Mouse (Mus musculus) hindbrain, embryonic 15.5 days (tissue): ENCODE measurements around the gene Pex5l. TPM values are rescaled to one million over a fixed set of nuclear protein-coding genes. Genes with fewer than 3 reads are reported as not detected.

Source experiments
- ATAC-seq: fragments of 200-750 bp; cut with Nextera tagmentation; 2 replicates; pipeline ENCODE4 v1.8.0; 2017; ENCODE audit warnings: low read depth, moderate number of reproducible peaks, moderate TSS enrichment; ENCODE audit not compliant: low FRiP score
- H3K27ac ChIP-seq: fragments of 300-500 bp; sonication (generic); replicated peaks from 2 replicates; pipeline ENCODE4 v1.5.1; 2015; ENCODE audit warnings: mild to moderate bottlenecking, inconsistent platforms
- H3K27me3 ChIP-seq: fragments of 300-500 bp; sonication (generic); 2 replicates; pipeline ENCODE4 v1.6.1; 2015; ENCODE audit warnings: control low read depth, inconsistent platforms
- H3K36me3 ChIP-seq: fragments of 300-500 bp; sonication (generic); 2 replicates; pipeline ENCODE4 v1.6.1; 2015; ENCODE audit warnings: control low read depth, inconsistent platforms
- H3K4me1 ChIP-seq: fragments of 300-500 bp; sonication (generic); replicated peaks from 2 replicates; pipeline ENCODE4 v1.6.1; 2015; ENCODE audit warnings: control low read depth, inconsistent platforms
- H3K4me2 ChIP-seq: fragments of 300-500 bp; sonication (generic); 2 replicates; pipeline ENCODE4 v1.6.1; 2015; ENCODE audit warnings: moderate library complexity, mild to moderate bottlenecking, inconsistent platforms
- H3K4me3 ChIP-seq: fragments of 300-500 bp; sonication (generic); 2 replicates; pipeline ENCODE4 v1.5.1; 2015; ENCODE audit warnings: mild to moderate bottlenecking, inconsistent platforms
- H3K9ac ChIP-seq: fragments of 300-500 bp; sonication (generic); 2 replicates; pipeline ENCODE4 v1.6.1; 2015; ENCODE audit warnings: inconsistent platforms
- H3K9me3 ChIP-seq: fragments of 300-500 bp; sonication (generic); 2 replicates; pipeline ENCODE4 v1.6.1; 2016; ENCODE audit warnings: control low read depth, inconsistent platforms
- WGBS: fragments of 180-500 bp; shearing (Covaris S2); methylation state at CpG from one replicate; pipeline ENCODE4 v1.1.7; 2015; 5-methylcytosine and 5-hydroxymethylcytosine counted together
- polyA plus RNA-seq: library from polyadenylated mRNA; unstranded; fragments of >200 nt; fragmentation: Nextera tagmentation; extraction: Ambion mirVana; gene quantifications from 2 replicates; pipeline ENCODE4 v1.2.1, GENCODE M21; 2015

Gene Pex5l
- polyA plus RNA-seq, result 3.2 and 3.6 TPM in 2 replicates

DNA sequence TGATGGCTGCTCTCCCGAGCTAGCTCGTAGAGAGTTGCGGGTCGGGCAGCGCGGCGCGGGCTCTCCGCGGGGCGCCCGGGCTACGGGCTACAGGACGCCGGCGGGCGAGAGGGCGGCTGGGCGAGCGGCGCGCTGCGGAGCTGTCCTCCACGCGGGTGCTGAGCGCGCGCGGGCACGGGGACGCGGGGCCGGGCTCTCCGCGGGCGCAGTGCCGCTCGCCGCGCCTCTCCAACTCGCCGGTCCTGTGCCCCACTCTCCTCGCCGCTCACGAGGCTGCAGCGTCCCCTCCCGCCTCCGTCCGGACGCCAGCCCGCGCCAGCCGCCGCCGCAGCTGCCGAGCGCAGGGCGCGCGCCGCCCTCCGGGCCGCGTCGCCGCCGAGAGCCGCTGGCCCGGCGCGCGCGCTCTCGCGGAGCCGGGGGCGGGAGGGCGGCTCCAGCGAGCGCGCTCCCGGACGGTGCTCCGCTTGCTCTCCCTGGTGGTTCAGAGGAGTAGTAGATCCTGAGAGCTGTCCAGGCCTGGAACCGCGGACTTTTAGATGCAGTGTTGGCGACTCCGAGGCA is at the start of gene Pex5l:
Gene Pex5l (minus strand): TSS at position 347 of the 561 bp plus-strand sequence.
- peaks cover 10% of the 10 kb centered on the region for H3K4me1 ChIP-seq

DNA sequence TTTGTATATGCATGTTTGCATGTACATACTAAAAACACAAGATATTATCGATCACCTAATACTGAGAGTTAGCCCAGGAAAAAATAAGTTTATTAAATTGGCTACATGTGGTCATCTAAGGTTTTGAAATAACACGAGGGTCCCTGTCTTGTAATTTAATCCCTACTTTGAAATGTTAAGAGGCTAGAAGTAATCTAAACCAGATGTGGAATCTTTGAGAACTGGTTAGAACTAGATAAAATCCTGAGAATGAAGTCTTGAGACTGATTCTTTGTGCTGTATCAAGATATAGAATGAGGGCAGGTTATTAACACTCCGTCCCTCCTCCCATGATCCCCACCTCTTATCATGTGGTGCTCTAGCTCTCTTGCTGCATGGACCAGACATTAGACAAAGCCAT is 22.1 kb upstream of the Pex5l start:
- WGBS, result 82% methylated on average over 3 of the region's 3 CpGs
- no peak for ATAC-seq
- Histone ChIP-seq H3K27me3 (no peaks in the 10 kb centered on the region), H3K4me2 (no peak overlapping the region), H3K36me3 (no peaks in the 10 kb centered on the region), H3K4me1 (no peaks in the 10 kb centered on the region), H3K9ac (no peak overlapping the region), H3K27ac (no peak overlapping the region), H3K9me3 (no peaks in the 10 kb centered on the region), H3K4me3 (no peak overlapping the region)

More for the DNA sequence above, at the start of gene Pex5l:
- under 1% methylated on average over 78 of the region's 88 CpGs for WGBS
- peak within 1 kb of the TSS; percentile 80 for H3K27ac ChIP-seq
- no peaks in the 10 kb centered on the region for H3K36me3 ChIP-seq
- H3K9me3 ChIP-seq, result no peaks in the 10 kb centered on the region
- peak within 1 kb of the TSS; percentile 74 for H3K4me3 ChIP-seq
- H3K9ac ChIP-seq, result peak within 1 kb of the TSS; percentile 65
- no peaks in the 10 kb centered on the region for H3K27me3 ChIP-seq
- H3K4me2 ChIP-seq, result peak within 1 kb of the TSS; percentile 96
- peak; percentile 95 for ATAC-seq

DNA sequence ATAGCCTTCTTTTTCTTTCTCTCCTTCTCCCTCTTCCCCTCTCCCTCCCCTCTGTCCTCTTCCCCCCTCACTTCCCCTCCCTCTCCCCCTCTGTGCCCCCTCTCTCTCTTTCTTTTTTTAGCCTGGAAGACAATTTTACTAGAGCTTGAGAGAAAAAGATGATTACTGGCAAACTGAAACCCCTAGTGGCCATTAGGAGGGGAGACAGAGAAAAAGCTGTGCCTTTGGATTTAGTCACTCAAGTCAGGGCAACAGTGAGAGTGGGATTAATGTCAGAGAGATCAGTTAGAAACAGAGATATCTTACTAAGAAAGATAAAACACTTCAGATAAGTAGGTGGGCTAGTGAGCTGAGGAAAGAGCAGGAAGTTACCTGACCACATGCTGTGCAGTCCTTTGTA is 20.8 kb upstream of the Pex5l start:
- Histone ChIP-seq H3K4me3 (no peak overlapping the region), H3K4me1 (no peaks in the 10 kb centered on the region), H3K4me2 (no peak overlapping the region), H3K9ac (no peak overlapping the region), H3K27ac (no peak overlapping the region), H3K36me3 (no peaks in the 10 kb centered on the region), H3K9me3 (no peaks in the 10 kb centered on the region), H3K27me3 (no peaks in the 10 kb centered on the region)
- no peak for ATAC-seq

DNA sequence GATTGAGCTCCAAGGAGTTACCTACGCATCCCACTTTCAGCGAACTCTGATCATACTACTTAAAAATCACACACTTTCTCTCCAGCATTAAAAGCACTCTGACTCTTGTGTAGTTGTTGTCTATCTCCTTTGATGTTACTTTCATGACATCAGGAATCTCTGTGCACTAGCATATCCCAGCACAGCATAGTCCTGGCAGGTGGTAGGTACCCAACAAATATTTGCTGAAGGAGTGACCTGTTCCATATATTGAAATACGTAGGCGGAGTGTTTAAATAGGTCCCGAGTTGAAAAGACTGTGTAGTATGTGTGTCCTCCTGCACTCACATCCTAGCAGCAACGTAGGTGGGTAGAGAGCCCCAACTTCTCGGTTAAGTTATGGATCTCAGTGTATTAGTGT is 545 bp upstream of the Pex5l start:
- Histone ChIP-seq H3K9ac (no peak overlapping the region), H3K4me3 (peak overlapping the region; percentile 74), H3K36me3 (no peaks in the 10 kb centered on the region), H3K4me2 (peak overlapping the region; percentile 96), H3K4me1 (peaks cover 10% of the 10 kb centered on the region), H3K27ac (no peak overlapping the region), H3K9me3 (no peaks in the 10 kb centered on the region), H3K27me3 (no peaks in the 10 kb centered on the region)
- ATAC-seq, result 0 out of 2 replicates have a peak, but pooled peaks have one; percentile 9
- WGBS, result 85% methylated on average over 7 of the region's 7 CpGs

DNA sequence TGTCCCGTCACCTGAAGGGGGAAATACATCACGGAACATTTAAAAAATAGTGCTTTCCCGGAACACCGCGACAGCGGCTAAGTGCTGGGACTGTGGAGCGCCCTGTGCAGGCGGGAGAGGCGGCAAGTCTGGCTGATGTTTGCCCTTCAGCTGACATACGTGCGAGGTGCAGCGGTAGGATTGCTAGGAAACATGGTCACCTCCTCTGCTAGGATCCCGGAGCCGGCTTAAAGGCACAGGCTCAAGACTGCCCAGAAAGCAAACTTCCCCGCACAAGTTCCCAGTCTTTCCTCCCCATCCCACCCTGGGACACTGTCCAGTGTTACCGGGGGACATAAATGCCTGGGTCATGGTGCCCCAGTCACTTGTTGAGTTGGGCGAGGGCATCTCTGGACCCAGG is 649 bp downstream of the Pex5l start:
- Histone ChIP-seq H3K27me3 (no peaks in the 10 kb centered on the region), H3K4me3 (peak overlapping the region; percentile 74), H3K4me2 (peak overlapping the region; percentile 96), H3K27ac (peak overlapping the region; percentile 80), H3K4me1 (peaks cover 10% of the 10 kb centered on the region), H3K36me3 (no peaks in the 10 kb centered on the region), H3K9ac (peak overlapping the region; percentile 65), H3K9me3 (no peaks in the 10 kb centered on the region)
- peak; percentile 24 for ATAC-seq
- WGBS, result 0% methylated on average over 17 of the region's 17 CpGs

DNA sequence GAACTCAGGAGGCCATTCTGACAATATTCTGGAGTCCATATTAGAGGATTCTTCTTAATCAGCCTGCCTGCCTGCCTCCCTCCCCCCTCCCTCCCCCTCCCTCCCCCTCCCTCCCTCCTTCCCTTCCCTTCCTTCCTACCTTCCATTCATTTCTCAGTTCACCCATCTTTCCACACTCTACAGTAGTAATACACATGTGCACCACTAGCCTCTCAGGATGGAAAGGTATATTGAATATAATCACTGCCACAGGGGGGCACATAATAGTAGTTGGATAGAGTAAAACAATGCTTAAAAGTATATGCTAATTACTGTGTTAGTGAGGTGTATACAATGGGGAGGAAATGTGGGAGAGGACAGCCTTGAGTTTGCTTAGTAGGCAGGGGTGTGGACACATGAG is 13.1 kb downstream of the Pex5l start:
- H3K4me1 ChIP-seq, result no peaks in the 10 kb centered on the region
- ATAC-seq, result 0 out of 2 replicates have a peak, but pooled peaks have one; percentile 38
- H3K27me3 ChIP-seq, result no peaks in the 10 kb centered on the region
- no peaks in the 10 kb centered on the region for H3K9me3 ChIP-seq
- H3K4me3 ChIP-seq, result no peak overlapping the region
- no peak overlapping the region for H3K27ac ChIP-seq
- no peak overlapping the region for H3K4me2 ChIP-seq
- H3K9ac ChIP-seq, result no peak overlapping the region
- no peaks in the 10 kb centered on the region for H3K36me3 ChIP-seq

DNA sequence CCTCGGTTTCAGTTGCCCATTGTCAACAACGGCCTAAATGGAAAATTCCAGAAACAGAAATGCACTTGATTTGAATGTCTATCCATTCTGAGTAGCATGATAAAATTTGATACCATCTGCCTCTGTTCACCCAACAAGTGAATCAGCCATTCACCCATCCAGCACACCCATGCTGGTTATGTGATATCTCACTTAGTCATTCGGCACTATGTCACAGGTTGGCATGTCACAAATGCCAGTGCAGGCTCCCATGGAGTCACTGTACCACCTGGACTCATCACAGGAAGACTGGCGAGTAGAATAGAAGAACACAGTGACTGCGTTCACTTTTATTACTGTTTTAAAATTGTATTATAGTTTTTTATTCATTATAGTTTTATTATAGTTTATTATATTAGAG is 18.3 kb downstream of the Pex5l start:
- no peak overlapping the region for H3K4me3 ChIP-seq
- H3K27me3 ChIP-seq, result no peaks in the 10 kb centered on the region
- 0 out of 2 replicates have a peak, but pooled peaks cover 5% of the 10 kb centered on the region for H3K4me1 ChIP-seq
- no peaks in the 10 kb centered on the region for H3K9me3 ChIP-seq
- H3K36me3 ChIP-seq, result no peaks in the 10 kb centered on the region
- H3K27ac ChIP-seq, result no peak overlapping the region
- ATAC-seq, result no peak
- no peak overlapping the region for H3K9ac ChIP-seq
- H3K4me2 ChIP-seq, result no peak overlapping the region
- 84% methylated on average over 5 of the region's 5 CpGs for WGBS

DNA sequence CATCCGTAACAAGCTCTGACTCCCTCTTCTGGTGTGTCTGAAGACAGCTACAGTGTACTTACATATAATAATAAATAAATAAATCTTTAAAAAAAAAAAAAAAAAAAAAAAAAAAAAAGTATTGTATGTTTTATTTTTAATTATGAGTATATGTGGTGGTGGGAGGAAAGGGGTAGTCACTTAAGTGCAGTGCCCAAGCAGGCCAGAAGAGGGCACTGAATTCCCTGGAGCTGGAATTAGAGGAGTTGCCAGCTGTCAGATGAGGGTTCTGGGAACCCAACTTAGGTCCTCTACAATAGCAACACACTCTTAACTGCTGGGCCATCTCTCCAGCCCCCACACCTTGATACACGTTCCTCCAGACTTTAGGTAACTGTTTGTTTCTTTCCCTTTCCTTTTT is 37.3 kb downstream of the Pex5l start:
- no peak for ATAC-seq
- no peak overlapping the region for H3K27ac ChIP-seq
- H3K4me3 ChIP-seq, result no peak overlapping the region
- H3K36me3 ChIP-seq, result no peaks in the 10 kb centered on the region
- no peak overlapping the region for H3K9ac ChIP-seq
- no peaks in the 10 kb centered on the region for H3K9me3 ChIP-seq
- 94% methylated on average over 2 of the region's 2 CpGs for WGBS
- H3K4me2 ChIP-seq, result no peak overlapping the region
- H3K4me1 ChIP-seq, result no peaks in the 10 kb centered on the region
- no peaks in the 10 kb centered on the region for H3K27me3 ChIP-seq

DNA sequence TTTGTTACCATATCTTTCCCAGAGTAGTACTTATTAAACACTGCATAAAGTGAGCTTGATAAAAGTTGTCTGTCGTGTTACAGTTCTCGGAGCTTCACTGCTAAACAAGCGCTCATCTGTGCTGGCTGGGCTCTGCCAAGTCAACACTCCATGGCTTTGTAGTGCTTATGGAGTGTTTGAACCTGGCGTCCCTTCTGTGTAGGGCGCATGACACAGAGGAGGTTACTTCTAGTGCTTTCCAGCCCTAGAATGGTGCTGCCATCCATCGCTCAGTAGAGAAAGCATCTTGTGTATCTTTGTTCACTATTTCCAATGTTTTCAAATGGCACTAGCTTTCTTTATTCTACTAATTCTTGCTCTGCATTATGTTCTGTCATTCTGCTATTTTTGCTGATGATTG is 39.5 kb downstream of the Pex5l start:
- 96% methylated on average over 6 of the region's 6 CpGs for WGBS
- Histone ChIP-seq H3K27me3 (no peaks in the 10 kb centered on the region), H3K4me3 (no peak overlapping the region)

DNA sequence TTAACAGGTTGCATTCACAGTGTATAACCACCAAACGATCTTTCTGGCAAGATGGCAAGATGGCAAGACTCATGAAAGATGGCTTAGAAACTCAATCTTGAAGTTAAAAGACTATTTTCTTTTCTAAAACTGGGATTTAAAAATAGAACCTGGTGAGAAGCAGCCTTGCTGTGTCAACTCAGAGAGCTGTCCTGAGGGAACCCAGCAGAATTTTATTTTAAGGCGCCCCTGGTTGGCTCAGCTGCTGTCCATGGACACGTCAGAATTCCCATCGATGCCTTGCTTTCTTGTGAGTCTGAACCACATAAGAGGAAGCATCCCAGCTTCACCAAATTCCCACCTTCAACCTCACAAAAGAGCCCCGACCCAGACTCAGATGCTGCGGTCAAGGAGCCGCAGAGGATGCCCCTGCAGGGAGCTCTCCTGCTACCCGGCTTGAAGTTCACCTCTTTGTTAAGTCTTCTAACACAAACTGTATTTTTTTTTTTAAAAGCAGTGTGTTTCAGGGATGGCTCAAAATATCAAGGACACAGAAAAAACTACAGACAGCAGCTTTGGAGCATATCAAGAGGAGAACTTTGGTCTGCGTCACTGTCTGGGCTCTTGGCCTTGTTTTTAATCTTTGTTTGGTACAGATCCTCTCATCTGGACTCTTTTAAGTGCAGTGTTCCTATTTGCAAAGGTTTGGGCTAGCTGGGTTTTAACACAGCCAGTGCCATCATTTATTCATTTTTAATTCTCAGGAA is 44.3 kb downstream of the Pex5l start:
- H3K27me3 ChIP-seq, result no peaks in the 10 kb centered on the region
- no peak overlapping the region for H3K27ac ChIP-seq
- H3K4me3 ChIP-seq, result no peak overlapping the region
- no peaks in the 10 kb centered on the region for H3K36me3 ChIP-seq
- 72% methylated on average over 9 of the region's 9 CpGs for WGBS
- H3K9ac ChIP-seq, result no peak overlapping the region
- ATAC-seq, result no peak
- peaks cover 2% of the 10 kb centered on the region; the same call in 1 of the 2 replicates for H3K4me1 ChIP-seq
- H3K4me2 ChIP-seq, result no peak overlapping the region
- no peaks in the 10 kb centered on the region for H3K9me3 ChIP-seq

More for the DNA sequence above, 39.5 kb downstream of the Pex5l start:
- ATAC-seq, result no peak
- H3K9ac ChIP-seq, result no peak overlapping the region
- H3K27ac ChIP-seq, result no peak overlapping the region
- H3K4me1 ChIP-seq, result no peaks in the 10 kb centered on the region
- no peaks in the 10 kb centered on the region for H3K36me3 ChIP-seq
- no peaks in the 10 kb centered on the region for H3K9me3 ChIP-seq
- no peak overlapping the region for H3K4me2 ChIP-seq

DNA sequence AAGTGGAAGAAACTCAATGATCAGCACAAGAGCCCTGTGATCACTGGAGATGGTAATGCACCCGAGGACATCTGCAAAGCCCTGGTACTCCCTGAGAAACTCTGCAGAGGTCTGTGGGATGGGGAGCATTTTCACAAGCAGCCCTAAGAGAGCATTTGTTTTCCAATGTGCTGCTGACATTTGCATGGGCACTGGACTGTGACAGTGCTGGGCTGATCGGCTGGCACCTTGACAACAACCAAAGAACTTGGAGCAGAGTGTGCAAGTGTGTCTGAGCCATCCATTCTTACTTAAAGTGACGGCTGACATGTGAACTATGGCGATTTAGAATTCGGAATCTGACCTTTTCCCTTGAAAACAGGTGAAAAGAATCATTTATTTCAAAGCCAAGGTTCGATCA is 49.4 kb downstream of the Pex5l start:
- H3K27me3 ChIP-seq, result no peaks in the 10 kb centered on the region
- no peaks in the 10 kb centered on the region for H3K36me3 ChIP-seq
- H3K9me3 ChIP-seq, result no peaks in the 10 kb centered on the region
- no peak overlapping the region for H3K9ac ChIP-seq
- no peak overlapping the region for H3K4me3 ChIP-seq
- peaks cover 19% of the 10 kb centered on the region for H3K4me1 ChIP-seq
- 44% methylated on average over 6 of the region's 6 CpGs for WGBS
- ATAC-seq, result peak; percentile 81
- H3K27ac ChIP-seq, result 0 out of 2 replicates have a peak overlapping the region, but pooled peaks have one; percentile 26
- H3K4me2 ChIP-seq, result no peak overlapping the region

DNA sequence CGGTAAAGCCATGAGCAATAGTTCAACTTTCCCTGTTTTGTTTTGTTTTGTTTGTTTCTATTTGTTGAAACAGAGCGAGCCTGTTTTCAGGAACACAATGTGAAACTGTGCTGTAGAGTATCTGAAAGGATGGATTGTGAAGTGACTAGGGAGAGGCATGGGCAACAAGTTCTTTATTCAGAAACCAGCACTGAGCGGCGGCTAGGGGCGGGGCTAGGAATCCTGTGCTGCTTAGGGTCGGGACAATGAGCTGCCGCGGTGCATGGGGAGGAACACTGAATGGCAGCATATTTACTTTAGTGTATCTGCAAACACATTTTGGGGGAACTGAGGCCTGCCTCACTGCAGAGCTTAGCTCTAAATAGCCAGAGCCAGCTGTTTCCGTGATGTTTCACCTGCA is 53.0 kb downstream of the Pex5l start:
- Histone ChIP-seq H3K4me1 (peaks cover 19% of the 10 kb centered on the region), H3K4me2 (peak overlapping the region; percentile 52), H3K27me3 (no peaks in the 10 kb centered on the region), H3K4me3 (peak overlapping the region; percentile 10), H3K9me3 (no peaks in the 10 kb centered on the region), H3K36me3 (no peaks in the 10 kb centered on the region), H3K27ac (no peak overlapping the region), H3K9ac (no peak overlapping the region)
- WGBS, result 11% methylated on average over 9 of the region's 9 CpGs
- ATAC-seq, result peak; percentile 84
